Mouse (Mus musculus) liver, adult 2 months (tissue): ENCODE measurements around the gene Kdelc2. TPM values are rescaled to one million over a fixed set of nuclear protein-coding genes. Genes with fewer than 3 reads are reported as not detected.

ENCODE experiments used
- DNase-seq: peaks from one replicate; pipeline ENCODE4 v3.0.0-alpha.2; 2011; ENCODE audit warnings: low read depth, low spot score; ENCODE audit errors: extremely low read depth
- H3K27ac ChIP-seq: fragments of 200-500 bp; replicated peaks from 2 replicates; pipeline ENCODE4 v1.5.1; 2012; ENCODE audit warnings: low read depth, mild to moderate bottlenecking, control low read depth, inconsistent platforms, low read length; ENCODE audit not compliant: insufficient read depth
- H3K27me3 ChIP-seq: fragments of 200-500 bp; 2 replicates; pipeline ENCODE4 v1.6.1; 2012; ENCODE audit warnings: mild to moderate bottlenecking, moderate library complexity, low read length, inconsistent platforms; ENCODE audit not compliant: control insufficient read depth, insufficient read depth
- H3K36me3 ChIP-seq: fragments of 200-500 bp; 2 replicates; pipeline ENCODE4 v1.6.1; 2012; ENCODE audit warnings: low read length, inconsistent platforms; ENCODE audit not compliant: control insufficient read depth, insufficient read depth
- H3K4me1 ChIP-seq: fragments of 200-500 bp; 2 replicates; pipeline ENCODE4 v1.6.1; 2011; ENCODE audit warnings: low read length; ENCODE audit not compliant: control insufficient read depth, insufficient read depth
- H3K4me3 ChIP-seq: fragments of 200-500 bp; 2 replicates; pipeline ENCODE4 v1.5.1; 2011; ENCODE audit warnings: low read depth, mild to moderate bottlenecking, control low read depth, low read length, moderate library complexity; ENCODE audit not compliant: insufficient read depth
- H3K79me2 ChIP-seq: fragments of 200-500 bp; 2 replicates; pipeline ENCODE4 v1.6.1; 2012; ENCODE audit warnings: inconsistent platforms, mild to moderate bottlenecking, low read length, moderate library complexity; ENCODE audit not compliant: control insufficient read depth, insufficient read depth
- H3K9ac ChIP-seq: fragments of 200-500 bp; 2 replicates; pipeline ENCODE4 v1.6.1; 2012; ENCODE audit warnings: low read depth, mild to moderate bottlenecking, control low read depth, inconsistent platforms, low read length
- CTCF ChIP-seq: fragments of 200-500 bp; IDR thresholded peaks from 2 replicates; pipeline ENCODE4 v1.5.1; 2011; ENCODE audit warnings: low read depth, low read length, control low read depth
- POLR2A ChIP-seq: fragments of 200-500 bp; IDR thresholded peaks from 2 replicates; pipeline ENCODE4 v1.6.1; 2011; ENCODE audit warnings: low read length, control low read depth; ENCODE audit not compliant: insufficient read depth; ENCODE audit errors: extremely low read depth
- WGBS: fragments of 180-500 bp; shearing (Covaris S2); methylation state at CpG from one replicate; pipeline ENCODE4 v1.1.7; 2018; 5-methylcytosine and 5-hydroxymethylcytosine counted together
- polyA plus RNA-seq: library from polyadenylated mRNA; depleted of rRNA; stranded (reverse); fragments of >200 nt; gene quantifications from 2 replicates; pipeline ENCODE4 v1.2.3, GENCODE M21; 2012
- total RNA-seq: library from RNA; depleted of rRNA; stranded (reverse); fragments of >200 nt; gene quantifications from 2 replicates; pipeline ENCODE4 v1.2.3, GENCODE M21; 2014

The Kdelc2 gene
- total and polyA plus RNA-seq, 2 experiments: 2.0 to 6.2 TPM

GRCm38 (mm10) chr9:53389109-53389508 lies 5.3 kb downstream of the Kdelc2 start:
- DNase-seq: no peak
- H3K36me3 ChIP-seq: peaks cover 9% of the 10 kb centered on the region
- H3K27me3 ChIP-seq: no peaks in the 10 kb centered on the region
- WGBS: 82% methylated on average over 3 of the region's 3 CpGs
- H3K4me3 ChIP-seq: no peak overlapping the region
- H3K9ac ChIP-seq: no peak overlapping the region
- H3K27ac ChIP-seq: peak overlapping the region; percentile 4
- peaks cover 11% of the 10 kb centered on the region; the same call in 1 of the 2 replicates for H3K79me2 ChIP-seq
- TF ChIP-seq POLR2A (no peak), CTCF (no peak)
- peaks cover 8% of the 10 kb centered on the region for H3K4me1 ChIP-seq

- Histone ChIP-seq H3K36me3 (peaks cover 12% of the 10 kb centered on the region), H3K4me3 (no peak overlapping the region), H3K4me1 (peaks cover 8% of the 10 kb centered on the region), H3K27me3 (no peaks in the 10 kb centered on the region), H3K27ac (peak overlapping the region; percentile 62), H3K79me2 (peaks cover 11% of the 10 kb centered on the region; the same call in 1 of the 2 replicates), H3K9ac (0 out of 2 replicates have a peak overlapping the region, but pooled peaks have one; percentile 27)
- 40% methylated on average over 7 of the region's 7 CpGs for WGBS
- TF ChIP-seq POLR2A (no peak), CTCF (no peak)
- DNase-seq: peak; percentile 80
Observed at GRCm38 (mm10) chr9:53390136-53390535, 6.3 kb downstream of the Kdelc2 start.

GRCm38 (mm10) chr9:53397685-53398387 lies 14.0 kb downstream of the Kdelc2 start:
- Histone ChIP-seq H3K27me3 (no peaks in the 10 kb centered on the region), H3K4me1 (no peaks in the 10 kb centered on the region), H3K4me3 (no peak overlapping the region), H3K27ac (no peak overlapping the region), H3K9ac (no peak overlapping the region), H3K79me2 (no peaks in the 10 kb centered on the region), H3K36me3 (peaks cover 13% of the 10 kb centered on the region)
- no peak for TF ChIP-seq CTCF
- TF ChIP-seq POLR2A: no peak
- 63% methylated on average over 13 of the region's 13 CpGs for WGBS
- DNase-seq: no peak

DNA sequence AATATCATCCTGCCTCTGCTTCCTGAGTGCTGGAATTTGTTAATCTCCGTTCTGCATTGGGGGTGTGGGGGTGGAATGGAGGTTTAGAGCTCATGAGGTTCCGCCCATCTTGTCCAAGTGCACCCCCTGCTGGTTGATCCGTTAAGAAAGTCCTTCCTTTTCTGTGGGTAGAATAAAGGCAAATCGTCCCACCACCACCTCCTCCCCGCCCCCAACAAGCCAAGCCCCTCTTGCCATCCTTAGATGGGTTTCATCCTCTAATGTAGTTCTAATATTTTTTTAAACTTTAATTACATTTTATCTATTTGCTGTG lies 14.5 kb downstream of the Kdelc2 start:
- Histone ChIP-seq H3K27me3 (no peaks in the 10 kb centered on the region), H3K9ac (no peak overlapping the region), H3K27ac (no peak overlapping the region), H3K4me3 (no peak overlapping the region), H3K36me3 (peaks cover 11% of the 10 kb centered on the region), H3K4me1 (no peaks in the 10 kb centered on the region), H3K79me2 (no peaks in the 10 kb centered on the region)
- 9% methylated on average over 5 of the region's 5 CpGs for WGBS
- TF ChIP-seq CTCF: peak; percentile 77
- TF ChIP-seq POLR2A: no peak
- peak; percentile 58 for DNase-seq

DNA sequence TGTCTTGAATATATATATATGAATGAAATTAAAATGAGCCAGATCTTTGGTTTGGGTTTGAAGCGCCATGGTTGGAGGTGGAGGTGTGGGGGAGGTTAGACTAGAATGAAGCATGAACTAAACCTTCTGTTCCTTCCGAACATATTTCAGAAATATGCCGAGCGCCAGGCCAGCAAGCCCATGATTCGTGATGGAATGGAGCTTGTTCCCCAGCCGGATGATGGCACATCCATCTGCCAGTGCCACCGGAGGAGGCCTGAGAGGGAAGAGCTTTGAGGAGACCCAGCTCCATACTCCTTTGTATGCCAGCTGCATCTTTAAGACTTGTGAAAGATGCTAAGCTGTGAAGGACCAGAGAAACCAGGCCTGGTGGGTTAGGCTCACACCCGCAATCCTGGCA lies 15.7 kb downstream of the Kdelc2 start:
- TF ChIP-seq POLR2A (no peak), CTCF (no peak)
- WGBS: 97% methylated on average over 8 of the region's 8 CpGs
- H3K79me2 ChIP-seq: no peaks in the 10 kb centered on the region
- DNase-seq: no peak
- H3K4me3 ChIP-seq: no peak overlapping the region
- no peaks in the 10 kb centered on the region for H3K27me3 ChIP-seq
- H3K36me3 ChIP-seq: peaks cover 9% of the 10 kb centered on the region
- no peaks in the 10 kb centered on the region for H3K4me1 ChIP-seq
- H3K27ac ChIP-seq: no peak overlapping the region
- no peak overlapping the region for H3K9ac ChIP-seq

- no peak overlapping the region for H3K27ac ChIP-seq
- WGBS: 92% methylated on average over 4 of the region's 4 CpGs
- peaks cover 8% of the 10 kb centered on the region for H3K36me3 ChIP-seq
- H3K79me2 ChIP-seq: no peaks in the 10 kb centered on the region
- no peaks in the 10 kb centered on the region for H3K27me3 ChIP-seq
- no peak overlapping the region for H3K9ac ChIP-seq
- no peaks in the 10 kb centered on the region for H3K4me1 ChIP-seq
- DNase-seq: no peak
- TF ChIP-seq CTCF (no peak), POLR2A (no peak)
- H3K4me3 ChIP-seq: no peak overlapping the region
Observed at GRCm38 (mm10) chr9:53400696-53401095, 16.9 kb downstream of the Kdelc2 start.
